Mouse (Mus musculus): ENCODE results near the gene Phyhd1. TPM values are rescaled to one million over a fixed set of nuclear protein-coding genes. Genes with fewer than 3 reads are reported as not detected.

Phyhd1 gene
- 4.4 and 6.5 TPM in 2 replicates for polyA plus RNA-seq (2015; fragmentation: Nextera tagmentation; extraction: Ambion mirVana)

DNA sequence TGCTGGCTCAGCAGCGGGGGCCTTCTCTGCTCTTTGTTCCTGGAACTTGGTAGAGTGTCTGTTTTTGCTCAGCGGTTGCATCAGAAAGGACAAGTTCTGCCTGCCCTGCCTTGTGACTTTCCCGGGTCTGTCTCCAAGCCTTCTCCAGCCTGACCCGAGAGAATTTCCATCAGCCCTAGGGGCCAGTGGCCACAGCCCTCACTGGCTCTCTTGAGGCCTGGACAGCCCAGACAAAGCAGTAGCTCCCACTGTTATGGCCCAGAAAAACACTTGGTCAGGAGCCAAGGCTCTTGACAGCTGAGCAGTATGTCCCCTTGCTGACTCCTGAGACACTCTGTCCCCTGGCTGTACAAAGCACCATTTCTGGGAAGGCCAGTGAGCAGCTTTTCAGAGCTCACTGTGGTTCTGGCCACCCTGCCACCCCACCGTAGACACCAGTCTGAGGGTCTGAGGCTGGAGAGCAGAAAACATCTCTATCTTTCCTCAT is at the start of gene Phyhd1:
TSS of gene Phyhd1 (plus strand) at position 437 of the 487 bp plus-strand sequence.

DNA sequence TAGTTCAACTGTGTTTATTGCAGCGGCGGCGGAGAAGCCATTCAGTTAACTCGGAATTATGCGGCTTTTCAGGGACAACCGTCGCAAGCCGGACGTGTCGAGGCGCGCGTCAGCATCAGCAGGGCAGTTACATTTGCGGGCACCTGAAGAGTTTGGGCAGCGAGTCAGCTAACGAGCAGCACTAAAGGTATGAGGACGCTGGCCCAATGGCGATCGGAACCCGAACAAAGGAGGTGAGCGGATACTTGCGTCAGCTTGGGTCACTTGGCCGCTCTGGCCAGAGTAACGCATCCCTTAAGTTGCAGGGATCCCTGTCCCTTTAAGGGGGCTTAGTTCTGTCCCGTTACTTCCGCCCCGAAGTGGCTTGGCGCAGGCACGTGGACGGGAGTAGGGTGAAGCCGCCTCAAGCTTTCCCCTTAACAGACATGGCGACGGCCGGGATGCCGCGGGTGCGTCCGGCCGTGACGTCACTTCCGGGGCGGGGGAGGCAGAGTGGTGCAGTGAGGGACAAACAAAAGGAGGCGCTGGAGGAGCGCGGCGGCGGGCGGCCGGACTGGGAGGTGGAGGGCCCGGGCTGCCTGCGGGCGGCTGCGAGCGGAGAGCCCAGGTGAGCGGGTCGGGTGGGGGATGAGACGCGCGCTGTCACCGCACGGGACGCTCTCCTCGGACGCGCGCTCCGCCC is 28.7 kb upstream of the Phyhd1 start, which contains the start of gene Lrrc8a:
TSS of gene Lrrc8a (plus strand) at position 517 of the 682 bp plus-strand sequence.

DNA sequence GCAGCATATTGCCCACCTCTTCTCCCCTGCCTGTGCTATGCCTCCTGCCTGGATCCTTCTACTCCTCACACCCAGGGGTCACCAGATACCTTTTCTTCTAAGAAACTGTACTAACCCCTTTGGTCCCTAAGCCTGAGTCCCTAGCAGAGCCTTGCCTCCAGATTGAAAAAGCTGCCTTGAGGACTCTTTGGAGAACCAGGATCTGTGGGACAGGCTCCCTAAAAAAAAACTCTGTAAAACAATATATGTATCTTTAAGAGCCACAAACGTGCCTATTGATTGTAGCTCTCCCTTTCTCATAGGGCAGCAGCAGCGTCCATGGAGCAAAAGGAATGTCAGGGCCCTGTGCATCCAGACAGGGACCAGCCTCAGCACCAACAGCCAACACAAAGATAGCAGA is 25.7 kb upstream of the Phyhd1 start, which contains the start of gene Gm28035:
TSS of gene Gm28035 (plus strand) at position 301 of the 400 bp plus-strand sequence.

DNA sequence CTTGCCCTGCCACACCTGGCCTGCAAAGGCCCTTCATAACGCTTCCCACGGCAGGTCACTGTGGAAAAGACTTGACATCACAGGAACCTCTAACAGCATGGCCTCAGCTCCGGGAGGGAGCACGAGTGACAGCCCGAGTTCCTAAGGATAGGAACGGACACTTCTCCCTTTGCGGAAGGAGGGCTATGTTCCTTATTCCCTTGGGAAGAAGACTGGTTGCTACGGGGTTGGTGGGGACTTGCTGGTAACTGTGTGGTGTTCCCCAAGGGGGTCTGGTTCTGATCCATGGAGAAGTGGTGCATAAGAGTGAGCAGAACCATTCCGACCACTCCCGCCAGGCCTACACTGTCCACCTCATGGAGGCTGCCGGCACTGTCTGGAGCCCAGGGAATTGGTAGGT is 14.7 kb downstream of the Phyhd1 start, which contains the start of gene Gm28038:
TSS of gene Gm28038 (plus strand) at position 301 of the 400 bp plus-strand sequence.

DNA sequence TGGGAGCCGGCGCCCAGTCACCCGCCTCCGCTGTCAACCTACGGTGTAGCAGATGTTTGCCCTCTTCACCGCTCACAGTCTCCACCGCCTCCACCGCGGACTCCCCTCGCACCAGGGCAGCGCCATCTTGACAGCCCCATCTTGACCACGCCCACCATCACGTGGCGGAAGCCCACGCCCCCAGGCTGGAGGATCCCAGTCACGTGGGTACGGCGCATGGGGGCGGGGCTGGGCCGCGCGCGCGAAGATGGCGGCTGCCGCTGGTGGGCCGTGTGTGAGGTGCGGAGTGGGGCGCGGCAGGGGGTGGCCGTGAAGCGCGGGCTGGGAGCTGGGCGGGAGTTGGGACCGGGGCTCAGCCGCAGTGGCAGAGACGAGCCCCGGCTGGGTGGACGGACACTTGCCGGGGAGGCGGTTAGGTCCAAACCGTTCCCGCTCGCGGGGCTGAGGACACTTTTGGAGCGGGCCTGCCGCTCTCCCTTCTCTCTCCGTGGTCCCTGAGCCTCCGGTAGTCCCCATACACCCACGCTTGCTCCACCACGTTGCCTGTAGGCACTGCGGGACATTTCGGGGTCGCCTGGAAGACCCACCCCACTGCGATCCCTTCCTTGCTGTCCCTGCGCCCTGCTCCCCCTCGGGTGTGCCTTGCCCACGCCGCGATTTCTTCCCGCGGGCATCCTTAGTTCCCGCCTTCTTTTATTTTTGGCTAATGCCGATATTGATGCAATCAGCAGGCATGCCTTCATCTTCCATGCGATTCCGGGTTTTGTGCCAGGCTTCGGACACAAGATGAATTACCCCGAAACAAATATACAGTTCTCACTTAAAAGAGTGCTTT is 20.4 kb downstream of the Phyhd1 start, which contains the start of the genes Dolk and Nup188:
TSS of gene Dolk (minus strand) at position 143 of the 835 bp plus-strand sequence.
TSS of gene Nup188 (plus strand) at position 206 of the 835 bp plus-strand sequence.

Other genes starting within 250 kb of the Phyhd1 start
- gene Wdr34, start 217.3 kb upstream of the Phyhd1 start, polyA plus RNA-seq (2015; fragmentation: Nextera tagmentation; extraction: Ambion mirVana), result 18.2 and 19.8 TPM in 2 replicates
- 292 TPM in 2 replicates for gene Set, start 208.8 kb upstream of the Phyhd1 start, polyA plus RNA-seq (2015; fragmentation: Nextera tagmentation; extraction: Ambion mirVana)
- 1.6 and 2.5 TPM in 2 replicates for gene Pkn3, start 188.5 kb upstream of the Phyhd1 start, polyA plus RNA-seq (2015; fragmentation: Nextera tagmentation; extraction: Ambion mirVana)
- 15.7 and 16.2 TPM in 2 replicates for gene Zdhhc12, start 172.6 kb upstream of the Phyhd1 start, polyA plus RNA-seq (2015; fragmentation: Nextera tagmentation; extraction: Ambion mirVana)
- gene Zer1, start 141.6 kb upstream of the Phyhd1 start, polyA plus RNA-seq (2015; fragmentation: Nextera tagmentation; extraction: Ambion mirVana), result 5.2 and 6.0 TPM in 2 replicates
- 4.7 TPM in 2 replicates for gene Tbc1d13, start 132.5 kb upstream of the Phyhd1 start, polyA plus RNA-seq (2015; fragmentation: Nextera tagmentation; extraction: Ambion mirVana)
- gene Endog, start 94.7 kb upstream of the Phyhd1 start, polyA plus RNA-seq (2015; fragmentation: Nextera tagmentation; extraction: Ambion mirVana), result 15.6 and 15.9 TPM in 2 replicates
- 21.5 and 24.4 TPM in 2 replicates for gene Spout1, start 87.7 kb upstream of the Phyhd1 start, polyA plus RNA-seq (2015; fragmentation: Nextera tagmentation; extraction: Ambion mirVana)
- gene Kyat1, start 60.4 kb upstream of the Phyhd1 start, polyA plus RNA-seq (2015; fragmentation: Nextera tagmentation; extraction: Ambion mirVana), result 5.0 and 5.9 TPM in 2 replicates
- 17.3 and 19.2 TPM in 2 replicates for gene Lrrc8a, start 28.5 kb upstream of the Phyhd1 start, polyA plus RNA-seq (2015; fragmentation: Nextera tagmentation; extraction: Ambion mirVana)
- 0.06 and 0.08 TPM in 2 replicates for gene Gm28035, start 25.6 kb upstream of the Phyhd1 start, polyA plus RNA-seq (2015; fragmentation: Nextera tagmentation; extraction: Ambion mirVana)
- not detected in 2 replicates for gene Gm28038, start 14.8 kb downstream of the Phyhd1 start, polyA plus RNA-seq (2015; fragmentation: Nextera tagmentation; extraction: Ambion mirVana)
- gene Dolk, start 20.1 kb downstream of the Phyhd1 start, polyA plus RNA-seq (2015; fragmentation: Nextera tagmentation; extraction: Ambion mirVana), result 12.5 and 13.7 TPM in 2 replicates
- 17.0 and 17.5 TPM in 2 replicates for gene Nup188, start 20.2 kb downstream of the Phyhd1 start, polyA plus RNA-seq (2015; fragmentation: Nextera tagmentation; extraction: Ambion mirVana)
- 29.2 and 29.6 TPM in 2 replicates for gene Sh3glb2, start 93.1 kb downstream of the Phyhd1 start, polyA plus RNA-seq (2015; fragmentation: Nextera tagmentation; extraction: Ambion mirVana)
- 9.0 and 10.8 TPM in 2 replicates for gene Miga2, start 98.0 kb downstream of the Phyhd1 start, polyA plus RNA-seq (2015; fragmentation: Nextera tagmentation; extraction: Ambion mirVana)
- gene Dolpp1, start 126.1 kb downstream of the Phyhd1 start, polyA plus RNA-seq (2015; fragmentation: Nextera tagmentation; extraction: Ambion mirVana), result 16.1 and 16.7 TPM in 2 replicates
- 26.9 and 28.0 TPM in 2 replicates for gene Crat, start 149.6 kb downstream of the Phyhd1 start, polyA plus RNA-seq (2015; fragmentation: Nextera tagmentation; extraction: Ambion mirVana)
- gene Ptpa, start 149.8 kb downstream of the Phyhd1 start, polyA plus RNA-seq (2015; fragmentation: Nextera tagmentation; extraction: Ambion mirVana), result 180 and 187 TPM in 2 replicates
- 1.1 and 1.3 TPM in 2 replicates for gene Ier5l, start 208.0 kb downstream of the Phyhd1 start, polyA plus RNA-seq (2015; fragmentation: Nextera tagmentation; extraction: Ambion mirVana)

Data from spleen, postnatal 0 days (tissue).